Mouse (Mus musculus) T-helper 17 cell (primary cell): Measurements from ENCODE around the gene Ptprc.

Experiments
- in situ Hi-C, 2 experiments: fragments of 300-600 bp; cut with MboI, MseI; formaldehyde crosslinking; loops; 1 replicate in 1 of 2; 2 replicates in 1 of 2; pipeline ENCODE4 v1.15.1; 2025; ENCODE audit warnings: high pct_unique_total_duplicates in 2 of 2

The Ptprc gene

DNA sequence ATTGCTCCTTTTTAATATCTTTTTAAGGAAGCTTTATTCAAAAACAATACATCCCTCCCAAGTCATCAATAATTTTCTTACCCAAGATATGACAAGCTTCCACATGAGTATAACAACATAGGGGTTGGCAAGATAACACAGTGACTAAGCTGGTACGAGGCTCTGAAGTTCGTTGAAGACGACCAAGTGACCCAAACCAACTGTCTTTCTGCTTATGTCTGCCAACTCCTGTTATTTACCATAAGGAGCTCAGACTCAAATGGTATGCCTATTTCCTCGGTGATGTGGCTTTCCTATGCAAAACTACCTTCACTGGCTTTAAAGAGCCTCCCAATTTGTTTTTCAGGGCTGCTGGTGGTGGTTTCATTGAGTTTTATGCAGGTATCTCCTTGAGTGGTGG is at the start of gene Ptprc:
Ptprc (minus strand) TSS at position 215 of the 400 bp plus-strand sequence.
- in situ Hi-C loops: loop anchor here (5.0 kb wide), 3 partner anchors 43 to 112 kb away; no protein-coding TSS in a partner anchor

- in situ Hi-C loops: no loop called here
Measured at GRCm38 (mm10) chr1:138214736-138215458, 39.4 kb upstream of the Ptprc start.

- in situ Hi-C loops: no loop called here
Measured at GRCm38 (mm10) chr1:138210387-138211024, 35.0 kb upstream of the Ptprc start.

DNA sequence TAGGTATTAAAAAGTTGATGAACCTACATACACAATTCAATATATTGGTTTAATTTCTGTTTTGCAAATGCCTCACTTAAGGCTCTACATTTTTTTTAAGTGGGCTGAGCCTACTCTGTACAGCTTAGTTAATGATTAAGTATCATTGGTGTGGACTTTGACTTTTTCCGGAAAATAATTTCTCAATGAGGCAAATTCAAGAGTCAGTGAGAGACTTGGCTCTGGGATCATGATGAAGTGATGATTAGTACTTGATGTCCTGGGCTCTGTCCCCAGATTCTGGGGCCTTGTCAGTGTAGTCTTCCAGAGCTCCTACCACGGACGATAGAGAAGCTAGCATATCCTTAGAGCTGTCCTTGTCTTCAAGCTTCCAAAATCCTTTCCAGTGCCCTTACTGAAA is 34.2 kb upstream of the Ptprc start:
- in situ Hi-C loops: no loop called here

- in situ Hi-C loops: no loop called here
Measured at GRCm38 (mm10) chr1:138206041-138206440, 30.5 kb upstream of the Ptprc start.

- in situ Hi-C loops: loop anchor here in 1 of 2 experiments (5.0 kb wide), 1 partner anchor 285 kb away; no protein-coding TSS in a partner anchor
Measured at GRCm38 (mm10) chr1:138191689-138192508, 16.4 kb upstream of the Ptprc start.

- in situ Hi-C loops: no loop called here
Measured at GRCm38 (mm10) chr1:138188131-138188530, 12.6 kb upstream of the Ptprc start.

- in situ Hi-C loops: no loop called here
Measured at GRCm38 (mm10) chr1:138185904-138186303, 10.4 kb upstream of the Ptprc start.

GRCm38 (mm10) chr1:138180081-138180480 is 4.6 kb upstream of the Ptprc start:
- in situ Hi-C loops: no loop called here

DNA sequence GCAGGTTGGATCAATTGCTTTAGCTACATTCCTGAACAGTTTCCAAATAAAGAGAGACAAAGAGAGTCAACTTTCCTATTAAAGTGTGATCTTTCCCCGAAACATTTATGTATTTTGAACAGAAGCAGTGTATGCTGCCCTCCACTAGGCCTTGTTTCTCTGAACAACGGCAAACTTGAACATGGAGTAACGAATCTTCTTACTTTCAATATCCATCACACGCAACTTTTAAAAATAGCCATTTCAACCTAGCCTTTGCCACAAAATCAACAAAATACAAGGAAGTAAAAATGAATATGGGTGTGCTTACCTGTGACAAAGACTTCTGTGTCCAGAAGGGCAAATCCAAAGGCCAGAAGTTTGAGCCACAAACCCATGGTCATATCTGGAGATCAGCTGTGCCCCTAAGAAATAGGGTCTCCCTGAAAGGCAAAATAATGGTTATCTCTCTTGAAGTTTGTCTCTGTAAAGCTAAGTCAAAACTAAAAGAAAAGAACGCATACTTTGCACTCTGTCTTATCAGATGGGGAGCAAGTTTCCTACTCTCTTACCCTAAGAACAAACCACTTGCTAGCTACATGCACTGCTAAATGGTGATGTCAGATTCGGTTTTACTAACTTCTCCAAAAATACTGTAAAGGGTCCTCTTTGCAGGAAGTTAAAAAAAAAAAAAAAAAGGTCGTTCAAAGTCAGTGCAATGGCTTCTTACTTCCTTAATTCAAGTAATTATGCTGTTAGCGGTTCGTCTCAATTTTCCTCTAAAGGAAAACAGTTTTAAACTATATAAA is 609 bp downstream of the Ptprc start:
- in situ Hi-C loops: loop anchor here (5.0 kb wide), 3 partner anchors 43 to 112 kb away; no protein-coding TSS in a partner anchor

- in situ Hi-C loops: no loop called here
Measured at GRCm38 (mm10) chr1:138174143-138174542, 1.4 kb downstream of the Ptprc start.

- in situ Hi-C loops: no loop called here
Measured at GRCm38 (mm10) chr1:138173669-138174068, 1.8 kb downstream of the Ptprc start.

DNA sequence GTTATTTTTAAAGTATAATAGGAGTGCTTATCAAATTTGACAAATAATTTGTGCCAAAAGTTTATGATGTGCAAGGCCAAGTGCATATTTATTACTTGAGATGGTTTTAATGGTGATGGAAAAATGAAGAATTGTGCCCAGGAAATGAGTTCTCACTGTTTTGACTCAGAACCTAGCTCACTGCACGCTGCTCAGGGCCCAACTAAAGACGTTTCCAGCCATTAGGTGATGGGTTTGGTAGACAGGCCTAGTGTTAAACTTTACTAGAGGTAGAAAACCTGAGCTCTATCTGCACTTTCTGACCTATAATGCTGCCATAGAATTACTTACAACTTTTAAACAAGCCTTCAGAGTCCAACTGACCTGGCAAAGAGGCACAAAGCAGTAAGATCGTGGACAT is 3.0 kb downstream of the Ptprc start:
- in situ Hi-C loops: no loop called here

DNA sequence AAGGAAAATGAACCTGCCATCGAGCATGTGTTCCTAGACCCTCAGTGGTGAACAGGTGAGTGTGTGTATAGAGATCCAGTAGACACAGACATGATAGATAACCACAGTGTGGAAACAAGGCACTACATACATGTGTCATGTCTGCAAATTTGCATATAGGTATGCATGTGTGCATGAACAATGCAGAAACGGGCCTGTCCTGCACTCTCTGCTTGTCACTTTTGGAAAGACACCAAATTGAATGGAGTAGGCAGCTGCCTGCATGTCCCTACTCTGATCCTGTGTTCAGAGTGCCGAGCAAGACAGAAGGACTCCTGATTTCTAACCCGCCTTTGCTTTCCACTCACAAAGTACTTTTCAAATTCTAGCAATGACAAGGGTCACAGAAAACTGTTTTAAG is 3.4 kb downstream of the Ptprc start:
- in situ Hi-C loops: no loop called here

GRCm38 (mm10) chr1:138166233-138166771 is 9.2 kb downstream of the Ptprc start:
- in situ Hi-C loops: no loop called here

DNA sequence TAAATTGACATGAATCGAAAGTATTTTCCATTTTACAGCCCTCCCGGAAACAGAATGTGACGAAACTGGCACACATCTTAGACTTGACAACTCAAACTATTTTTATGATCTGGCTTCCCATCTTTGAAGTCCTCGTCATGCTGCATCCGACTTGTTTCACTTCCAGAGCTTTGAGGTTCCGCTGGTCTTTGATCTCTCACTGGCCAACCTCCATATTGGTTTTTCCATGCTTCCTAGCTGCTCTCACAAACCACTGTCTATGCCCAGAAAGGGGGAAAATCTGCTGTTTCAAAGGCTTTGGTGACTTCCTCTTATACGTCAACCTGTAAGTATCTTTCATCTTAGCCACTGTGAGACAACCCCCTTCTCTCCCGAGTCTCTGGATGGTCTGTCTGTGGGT is 12.9 kb downstream of the Ptprc start:
- in situ Hi-C loops: no loop called here

GRCm38 (mm10) chr1:138158921-138159320 is 16.6 kb downstream of the Ptprc start:
- in situ Hi-C loops: no loop called here

DNA sequence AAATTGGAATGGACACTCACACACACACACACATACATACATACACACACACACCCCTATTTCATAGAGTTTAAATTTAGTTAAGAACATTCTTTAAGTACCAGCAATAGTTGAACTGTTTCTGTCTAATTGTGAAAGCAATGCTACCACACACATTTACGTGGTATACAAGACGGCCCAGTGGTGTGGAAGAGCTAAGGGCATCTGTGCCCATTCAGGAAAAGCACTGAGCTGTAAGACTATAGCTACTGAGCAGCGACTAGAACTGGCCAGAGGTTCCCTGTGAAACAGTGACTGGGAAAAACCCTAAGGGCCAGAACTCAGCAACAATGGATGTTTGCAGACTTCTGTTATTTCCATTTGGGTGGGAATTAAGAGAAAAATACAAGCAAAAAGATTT is 17.3 kb downstream of the Ptprc start:
- in situ Hi-C loops: no loop called here

GRCm38 (mm10) chr1:138157709-138158108 is 17.8 kb downstream of the Ptprc start:
- in situ Hi-C loops: no loop called here

DNA sequence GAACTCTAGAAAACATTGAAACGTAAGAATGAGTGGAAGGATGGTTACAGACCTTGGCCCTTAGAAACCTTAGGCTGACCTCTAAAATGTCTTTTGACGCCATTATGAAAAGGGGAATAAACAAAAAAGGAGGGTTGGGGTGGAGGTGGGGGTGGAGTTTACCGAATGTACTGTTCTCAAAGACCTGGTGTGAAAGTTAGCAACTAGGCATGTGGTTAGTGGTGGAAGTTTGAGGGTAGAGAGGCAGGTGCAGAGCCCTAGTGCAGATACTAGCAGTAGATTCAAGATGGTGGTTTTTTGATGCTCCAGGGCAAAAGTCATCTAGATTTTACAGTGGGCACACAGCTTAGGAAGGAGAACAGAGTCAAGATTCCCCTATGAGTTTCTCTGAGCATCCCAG is 18.5 kb downstream of the Ptprc start:
- in situ Hi-C loops: no loop called here

DNA sequence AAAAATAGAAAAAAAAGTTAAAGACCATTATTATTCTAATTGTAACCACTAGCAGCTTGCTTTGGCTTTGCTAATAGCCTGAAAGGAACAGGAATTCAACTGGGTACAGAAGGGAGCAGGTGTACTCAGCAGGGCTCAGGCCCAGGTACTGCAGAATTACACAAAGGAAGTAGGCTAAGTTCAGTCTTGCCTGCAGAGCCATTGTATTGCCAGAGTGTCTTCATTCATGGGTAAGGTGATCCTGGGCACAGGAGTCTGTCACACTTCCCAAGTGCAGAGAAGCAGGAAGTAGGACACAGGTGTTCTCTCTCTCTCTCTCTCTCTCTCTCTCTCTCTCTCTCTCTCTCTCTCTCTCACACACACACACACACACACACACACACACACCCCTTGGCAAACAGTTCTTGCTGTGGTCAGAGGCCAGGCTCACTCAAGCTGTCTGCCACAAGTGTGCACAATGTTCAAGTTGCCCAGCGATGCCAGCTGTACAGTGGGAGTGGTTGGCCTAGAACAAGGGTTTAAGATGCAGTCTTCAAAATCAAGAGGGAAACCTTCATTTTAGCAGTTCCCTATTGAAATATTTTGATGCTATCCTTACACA is 21.2 kb downstream of the Ptprc start:
- in situ Hi-C loops: no loop called here
